Mouse (Mus musculus) liver, embryonic 15.5 days (tissue): Measurements from ENCODE around the gene Bcs1l. TPM values are rescaled to one million over a fixed set of nuclear protein-coding genes. Genes with fewer than 3 reads are reported as not detected.
A peak's percentile ranks its signal among the peaks of the same experiment; 100 is the strongest.

Experiments
- ATAC-seq: fragments of 200-750 bp; cut with Nextera tagmentation; 2 replicates; pipeline ENCODE4 v1.8.0; 2017; ENCODE audit warnings: moderate number of reproducible peaks, mild to moderate bottlenecking, moderate library complexity; ENCODE audit not compliant: insufficient read depth
- H3K27ac ChIP-seq: fragments of 300-500 bp; sonication (generic); replicated peaks from 2 replicates; pipeline ENCODE4 v1.5.1; 2015; ENCODE audit warnings: mild to moderate bottlenecking, inconsistent platforms
- H3K27me3 ChIP-seq: fragments of 300-500 bp; sonication (generic); 2 replicates; pipeline ENCODE4 v1.6.1; 2015; ENCODE audit warnings: mild to moderate bottlenecking, inconsistent platforms
- H3K36me3 ChIP-seq: fragments of 300-500 bp; sonication (generic); replicated peaks from 2 replicates; pipeline ENCODE4 v1.6.1; 2015; ENCODE audit warnings: moderate library complexity, mild to moderate bottlenecking, inconsistent platforms
- H3K4me1 ChIP-seq: fragments of 300-500 bp; sonication (generic); replicated peaks from 2 replicates; pipeline ENCODE4 v1.6.1; 2015; ENCODE audit warnings: inconsistent platforms
- H3K4me2 ChIP-seq: fragments of 300-500 bp; sonication (generic); 2 replicates; pipeline ENCODE4 v1.6.1; 2015; ENCODE audit warnings: moderate library complexity, mild to moderate bottlenecking, inconsistent platforms
- H3K4me3 ChIP-seq: fragments of 300-500 bp; sonication (generic); replicated peaks from 2 replicates; pipeline ENCODE4 v1.5.1; 2015; ENCODE audit warnings: mild to moderate bottlenecking, inconsistent platforms
- H3K9ac ChIP-seq: fragments of 300-500 bp; sonication (generic); 2 replicates; pipeline ENCODE4 v1.6.1; 2015; ENCODE audit warnings: moderate library complexity, mild to moderate bottlenecking, inconsistent platforms
- H3K9me3 ChIP-seq: fragments of 300-500 bp; sonication (generic); replicated peaks from 2 replicates; pipeline ENCODE4 v1.6.1; 2016; ENCODE audit warnings: inconsistent platforms
- WGBS: fragments of 180-500 bp; shearing (Covaris S2); methylation state at CpG from one replicate; pipeline ENCODE4 v1.1.7; 2015; ENCODE audit warnings: mixed read lengths; ENCODE audit not compliant: insufficient replicate concordance; 5-methylcytosine and 5-hydroxymethylcytosine counted together
- polyA plus RNA-seq: library from polyadenylated mRNA; unstranded; fragments of >200 nt; fragmentation: Nextera tagmentation; extraction: Ambion mirVana; gene quantifications from 2 replicates; pipeline ENCODE4 v1.2.1, GENCODE M21; 2015

Bcs1l gene
- polyA plus RNA-seq: 9.0 and 9.4 TPM in 2 replicates

GRCm38 (mm10) chr1:74587773-74588445 lies at the start of gene Bcs1l, which contains the start of gene Zfp142:
Gene Bcs1l, plus strand, starts transcription at chr1:74588289.
Gene Zfp142, minus strand, starts transcription at chr1:74588246.
- no peaks in the 10 kb centered on the region for H3K27me3 ChIP-seq
- under 1% methylated on average over 48 of the region's 48 CpGs for WGBS
- H3K9ac ChIP-seq: peak within 1 kb of the TSS; percentile 69
- H3K36me3 ChIP-seq: peaks cover 33% of the 10 kb centered on the region
- peak; percentile 95 for ATAC-seq
- peaks cover 42% of the 10 kb centered on the region for H3K4me1 ChIP-seq
- H3K9me3 ChIP-seq: no peaks in the 10 kb centered on the region
- peak within 1 kb of the TSS; percentile 79 for H3K4me3 ChIP-seq
- peak within 1 kb of the TSS; percentile 89 for H3K27ac ChIP-seq
- peak within 1 kb of the TSS; percentile 97 for H3K4me2 ChIP-seq

DNA sequence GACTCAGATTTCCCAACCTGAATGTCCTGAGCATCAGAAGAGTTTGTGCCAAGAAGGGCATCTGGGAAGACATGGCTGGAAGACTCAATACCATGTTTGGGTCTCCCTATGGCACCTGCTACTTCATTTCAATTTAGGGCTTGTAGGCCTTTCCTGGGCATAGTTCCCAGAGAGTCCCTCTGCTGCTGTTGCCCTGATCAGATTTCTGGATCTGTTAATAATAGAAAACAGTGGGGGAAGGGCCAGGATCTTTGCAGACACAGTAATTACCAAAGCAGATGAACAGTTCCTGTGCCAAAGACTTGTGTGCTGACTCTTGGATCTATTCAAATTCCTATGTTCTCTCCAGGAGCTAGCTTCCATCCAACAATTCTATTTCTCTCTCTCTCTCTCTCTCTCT lies 49.4 kb upstream of the Bcs1l start:
- no peak for ATAC-seq
- no peaks in the 10 kb centered on the region for H3K9me3 ChIP-seq

GRCm38 (mm10) chr1:74542451-74542961 lies 45.6 kb upstream of the Bcs1l start, which contains the start of gene Plcd4:
Gene Plcd4, plus strand, starts transcription at chr1:74542888.
- Histone ChIP-seq H3K9me3 (no peaks in the 10 kb centered on the region), H3K4me1 (no peaks in the 10 kb centered on the region), H3K27ac (no peak within 1 kb of the TSS), H3K36me3 (no peaks in the 10 kb centered on the region), H3K27me3 (peaks cover 31% of the 10 kb centered on the region; the same call in 1 of the 2 replicates), H3K4me3 (no peak within 1 kb of the TSS), H3K4me2 (no peak within 1 kb of the TSS), H3K9ac (no peak within 1 kb of the TSS)
- no peak for ATAC-seq
- 13% methylated on average over 6 of the region's 6 CpGs for WGBS

More for the DNA sequence above, 49.4 kb upstream of the Bcs1l start:
- peaks cover 24% of the 10 kb centered on the region; the same call in 1 of the 2 replicates for H3K27me3 ChIP-seq
- no peak overlapping the region for H3K27ac ChIP-seq
- no peaks in the 10 kb centered on the region for H3K36me3 ChIP-seq
- H3K9ac ChIP-seq: no peak overlapping the region
- H3K4me2 ChIP-seq: no peak overlapping the region
- no peaks in the 10 kb centered on the region for H3K4me1 ChIP-seq
- no peak overlapping the region for H3K4me3 ChIP-seq

GRCm38 (mm10) chr1:74544184-74544583 lies 43.9 kb upstream of the Bcs1l start, which contains the start of gene Usp37:
Gene Usp37, minus strand, starts transcription at chr1:74544284.
- Histone ChIP-seq H3K9me3 (no peaks in the 10 kb centered on the region), H3K4me1 (no peaks in the 10 kb centered on the region), H3K4me2 (no peak within 1 kb of the TSS), H3K4me3 (no peak within 1 kb of the TSS), H3K36me3 (no peaks in the 10 kb centered on the region), H3K9ac (no peak within 1 kb of the TSS), H3K27ac (no peak within 1 kb of the TSS), H3K27me3 (peaks cover 31% of the 10 kb centered on the region; the same call in 1 of the 2 replicates)
- ATAC-seq: no peak
- WGBS: 60% methylated on average over 4 of the region's 4 CpGs

GRCm38 (mm10) chr1:74559061-74559460 lies 29.0 kb upstream of the Bcs1l start:
- H3K4me1 ChIP-seq: no peaks in the 10 kb centered on the region
- 53% methylated on average over 5 of the region's 5 CpGs for WGBS
- no peak overlapping the region for H3K4me2 ChIP-seq
- no peaks in the 10 kb centered on the region for H3K27me3 ChIP-seq
- H3K4me3 ChIP-seq: no peak overlapping the region
- H3K36me3 ChIP-seq: no peaks in the 10 kb centered on the region
- H3K9me3 ChIP-seq: no peaks in the 10 kb centered on the region
- no peak for ATAC-seq
- no peak overlapping the region for H3K27ac ChIP-seq
- no peak overlapping the region for H3K9ac ChIP-seq

GRCm38 (mm10) chr1:74565834-74566233 lies 22.3 kb upstream of the Bcs1l start:
- Histone ChIP-seq H3K36me3 (peaks cover 54% of the 10 kb centered on the region), H3K27ac (no peak overlapping the region), H3K4me1 (no peaks in the 10 kb centered on the region), H3K4me2 (no peak overlapping the region), H3K4me3 (no peak overlapping the region), H3K9me3 (no peaks in the 10 kb centered on the region), H3K27me3 (no peaks in the 10 kb centered on the region), H3K9ac (no peak overlapping the region)
- no peak for ATAC-seq
- 65% methylated on average over 6 of the region's 6 CpGs for WGBS

DNA sequence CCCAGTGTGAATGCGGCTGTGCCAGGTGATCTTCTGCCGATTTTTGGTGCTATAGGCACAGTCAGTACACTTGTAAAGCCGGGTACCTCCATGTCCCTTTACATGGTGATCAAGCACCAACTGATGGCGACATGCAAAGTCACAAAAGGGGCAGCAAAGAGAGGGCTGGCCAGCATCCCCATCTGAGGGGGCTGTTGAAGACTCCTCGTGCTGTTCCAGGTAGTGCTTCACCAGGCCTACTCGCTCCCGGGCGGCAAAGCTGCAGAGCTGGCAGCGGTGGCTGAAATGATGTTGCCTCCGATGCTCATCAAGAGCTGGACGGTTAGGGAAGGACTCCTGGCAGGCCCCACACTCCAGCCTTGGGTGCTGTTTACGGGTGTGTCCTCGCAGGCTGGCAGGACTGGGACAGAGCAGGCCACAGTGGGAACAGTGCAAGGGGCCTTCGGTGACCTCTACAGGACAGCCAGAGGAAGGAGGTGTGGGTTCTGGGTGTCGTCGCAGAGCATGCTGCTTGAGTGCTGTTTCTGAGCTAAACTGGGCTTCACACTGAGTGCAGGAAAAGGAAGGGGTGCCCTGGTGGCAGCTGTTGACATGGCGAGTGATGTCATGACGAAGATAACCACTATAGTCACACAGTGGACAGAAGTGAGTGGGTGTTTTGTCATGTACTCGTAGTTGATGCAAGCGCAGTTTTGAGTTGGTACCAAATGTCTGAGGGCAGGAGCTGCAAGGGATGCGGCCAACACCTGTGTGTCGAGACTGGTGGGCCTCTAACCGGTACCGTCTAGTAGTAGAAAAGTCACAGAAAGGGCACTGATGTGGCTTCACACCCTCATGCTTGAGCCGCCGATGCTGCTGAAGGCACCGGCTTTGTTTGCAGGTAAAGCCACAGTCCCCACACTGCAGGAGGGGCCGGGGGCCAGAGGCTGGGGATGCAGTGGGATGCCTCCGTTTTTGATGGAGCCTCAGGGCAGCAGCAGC lies 18.1 kb upstream of the Bcs1l start:
- Histone ChIP-seq H3K9me3 (no peaks in the 10 kb centered on the region), H3K4me2 (no peak overlapping the region), H3K9ac (no peak overlapping the region), H3K4me3 (no peak overlapping the region), H3K36me3 (peaks cover 87% of the 10 kb centered on the region), H3K4me1 (no peaks in the 10 kb centered on the region), H3K27ac (no peak overlapping the region), H3K27me3 (no peaks in the 10 kb centered on the region)
- ATAC-seq: no peak
- 82% methylated on average over 29 of the region's 29 CpGs for WGBS

DNA sequence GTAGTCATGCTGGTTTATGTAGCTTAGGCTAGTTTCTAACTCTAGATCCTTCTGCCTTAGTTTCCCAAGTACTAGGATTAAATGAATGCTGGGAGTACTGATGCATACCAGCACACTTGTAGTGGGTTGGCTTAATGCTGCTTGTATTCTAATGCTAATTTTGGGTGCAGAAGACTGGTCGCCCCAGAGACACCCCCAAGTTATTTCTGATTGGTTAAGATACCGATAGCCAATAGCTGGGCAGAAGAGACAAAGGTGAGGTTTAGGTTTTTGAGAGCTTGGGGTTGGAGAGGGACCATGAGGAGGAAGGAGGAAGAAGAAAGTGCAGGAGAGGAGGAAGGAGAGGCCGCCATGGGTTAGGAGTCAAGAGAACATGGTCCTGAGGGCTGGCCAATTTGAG lies 5.5 kb upstream of the Bcs1l start:
- ATAC-seq: no peak
- H3K4me3 ChIP-seq: no peak overlapping the region
- no peaks in the 10 kb centered on the region for H3K9me3 ChIP-seq
- H3K9ac ChIP-seq: no peak overlapping the region
- H3K27me3 ChIP-seq: no peaks in the 10 kb centered on the region
- no peak overlapping the region for H3K27ac ChIP-seq
- no peak overlapping the region for H3K4me2 ChIP-seq
- WGBS: 70% methylated on average over 3 of the region's 3 CpGs
- H3K4me1 ChIP-seq: peaks cover 29% of the 10 kb centered on the region
- H3K36me3 ChIP-seq: peaks cover 35% of the 10 kb centered on the region

DNA sequence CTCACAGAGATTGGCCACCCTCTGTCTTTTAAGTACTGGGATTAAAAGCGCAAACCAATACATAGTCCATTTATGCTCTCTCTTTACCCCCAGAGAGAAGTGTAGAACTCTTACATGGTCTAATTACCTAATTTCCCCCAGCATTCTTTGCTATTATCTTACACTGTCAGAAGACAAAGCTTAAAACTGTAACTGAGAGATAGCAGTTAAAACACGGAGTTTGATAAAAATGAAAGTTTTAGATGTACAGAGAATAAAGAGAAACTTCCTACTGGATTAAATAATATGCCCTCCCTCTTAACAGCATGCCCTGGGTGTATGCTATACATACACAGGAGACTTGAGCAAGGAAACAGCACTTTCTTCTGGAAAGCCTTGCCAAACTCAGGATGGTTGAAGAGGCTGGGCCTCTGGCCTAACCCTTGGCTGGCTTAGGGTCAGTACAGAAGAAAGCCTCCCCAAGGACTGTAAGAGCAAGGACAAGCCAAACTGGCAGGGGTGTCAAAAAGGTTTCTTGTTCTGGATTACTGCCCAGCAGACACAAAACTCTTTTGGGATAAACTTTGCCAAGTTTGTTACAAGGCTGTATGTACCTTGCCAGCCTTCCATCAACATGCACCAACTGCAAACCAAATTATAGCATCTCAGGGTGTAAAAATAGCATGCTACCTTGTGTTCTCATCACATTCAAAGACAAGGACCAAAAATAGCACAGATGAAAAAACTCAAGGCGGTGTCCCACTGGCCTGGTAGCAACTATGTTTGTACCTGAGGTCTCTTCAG lies 3.3 kb upstream of the Bcs1l start:
- Histone ChIP-seq H3K36me3 (peaks cover 20% of the 10 kb centered on the region), H3K4me1 (peaks cover 42% of the 10 kb centered on the region), H3K4me2 (no peak overlapping the region), H3K27ac (peak overlapping the region; percentile 15; the same call in 1 of the 2 replicates), H3K9ac (no peak overlapping the region), H3K27me3 (no peaks in the 10 kb centered on the region), H3K9me3 (no peaks in the 10 kb centered on the region), H3K4me3 (no peak overlapping the region)
- 65% methylated on average over 3 of the region's 3 CpGs for WGBS
- no peak for ATAC-seq

DNA sequence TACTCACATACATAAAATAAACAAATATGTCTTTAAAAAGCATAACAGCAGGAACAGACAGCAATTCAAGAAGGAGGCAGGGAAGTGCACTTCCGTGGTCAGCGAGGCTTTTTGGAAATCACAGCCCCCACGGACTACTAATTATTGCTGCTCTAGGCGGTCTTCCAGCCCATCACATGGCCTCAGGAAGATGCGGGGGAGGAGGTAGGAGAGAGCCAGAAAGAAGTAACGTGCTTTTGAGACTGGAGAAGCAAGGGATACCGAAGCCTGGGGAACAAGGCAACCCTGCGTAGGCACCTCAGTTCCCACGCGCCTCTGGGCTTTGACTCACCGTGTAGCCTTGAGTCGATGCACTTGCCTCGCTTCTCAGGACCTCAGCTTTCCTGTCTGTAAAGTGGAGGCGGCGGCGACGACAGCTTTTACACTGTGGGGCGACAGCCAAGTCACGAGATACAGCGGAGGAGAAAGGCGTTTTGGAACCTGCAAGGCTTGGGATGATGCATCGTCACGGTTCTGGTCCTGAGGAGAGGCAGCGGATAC lies 786 bp upstream of the Bcs1l start:
- WGBS: under 1% methylated on average over 24 of the region's 24 CpGs
- no peak for ATAC-seq
- H3K36me3 ChIP-seq: peaks cover 35% of the 10 kb centered on the region
- peak overlapping the region; percentile 97 for H3K4me2 ChIP-seq
- H3K9me3 ChIP-seq: no peaks in the 10 kb centered on the region
- H3K4me1 ChIP-seq: peaks cover 42% of the 10 kb centered on the region
- H3K9ac ChIP-seq: peak overlapping the region; percentile 69
- peak overlapping the region; percentile 89 for H3K27ac ChIP-seq
- no peaks in the 10 kb centered on the region for H3K27me3 ChIP-seq
- peak overlapping the region; percentile 79 for H3K4me3 ChIP-seq
